Mouse (Mus musculus): ENCODE data around the gene Sart3. TPM values are rescaled to one million over a fixed set of nuclear protein-coding genes. Genes with fewer than 3 reads are reported as not detected.

Sart3 gene
- polyA plus RNA-seq, 1 experiment from 2014 or later = 25.9 TPM

GRCm38 (mm10) chr5:113723567-113724237 is 48.6 kb downstream of the Sart3 start:
- WGBS = 22% methylated on average over 8 of the region's 8 CpGs
- H3K9ac ChIP-seq (ENCODE audit: low read length) = no peak overlapping the region
- peaks cover 17% of the 10 kb centered on the region for H3K27me3 ChIP-seq (ENCODE audit: control insufficient read depth, insufficient read depth, low read length)
- H3K4me3 ChIP-seq (ENCODE audit: control insufficient read depth in 1 of 2, insufficient read depth in 1 of 2, low read depth in 1 of 2, low read length in 2 of 2) = no peak overlapping the region
- no peaks in the 10 kb centered on the region for H3K4me1 ChIP-seq (ENCODE audit: control insufficient read depth in 2 of 2, insufficient read depth in 2 of 2, low read length in 2 of 2)
- H3K36me3 ChIP-seq (ENCODE audit: control insufficient read depth, insufficient read depth, low read length) = no peaks in the 10 kb centered on the region
- ATAC-seq (ENCODE audit: insufficient number of reproducible peaks, insufficient read depth, low FRiP score, low read depth) = no peak
- H3K4me2 ChIP-seq (ENCODE audit: low read length) = no peak overlapping the region
- no peaks in the 10 kb centered on the region; the same call in 1 of the 2 replicates for H3K9me3 ChIP-seq (ENCODE audit: control insufficient read depth, low read length)
- H3K27ac ChIP-seq (replicated peaks in 1 of 2; ENCODE audit: control insufficient read depth in 1 of 2, insufficient read depth in 1 of 2, low read depth in 2 of 2, low read length in 2 of 2) = no peak overlapping the region

- no peak overlapping the region for H3K27ac ChIP-seq (replicated peaks in 1 of 2; ENCODE audit: control insufficient read depth in 1 of 2, insufficient read depth in 1 of 2, low read depth in 2 of 2, low read length in 2 of 2)
- H3K9me3 ChIP-seq (ENCODE audit: control insufficient read depth, low read length) = no peaks in the 10 kb centered on the region; the same call in 1 of the 2 replicates
- peaks cover 17% of the 10 kb centered on the region for H3K27me3 ChIP-seq (ENCODE audit: control insufficient read depth, insufficient read depth, low read length)
- no peak overlapping the region for H3K9ac ChIP-seq (ENCODE audit: low read length)
- 76% methylated on average over 10 of the region's 10 CpGs for WGBS
- H3K4me1 ChIP-seq (ENCODE audit: control insufficient read depth in 2 of 2, insufficient read depth in 2 of 2, low read length in 2 of 2) = no peaks in the 10 kb centered on the region
- no peak overlapping the region for H3K4me3 ChIP-seq (ENCODE audit: control insufficient read depth in 1 of 2, insufficient read depth in 1 of 2, low read depth in 1 of 2, low read length in 2 of 2)
- H3K4me2 ChIP-seq (ENCODE audit: low read length) = no peak overlapping the region
- no peak for ATAC-seq (ENCODE audit: insufficient number of reproducible peaks, insufficient read depth, low FRiP score, low read depth)
- no peaks in the 10 kb centered on the region for H3K36me3 ChIP-seq (ENCODE audit: control insufficient read depth, insufficient read depth, low read length)
These were observed 49.9 kb downstream of the Sart3 start for GRCm38 (mm10) chr5:113722224-113723013.

- Histone ChIP-seq H3K4me1 (ENCODE audit: control insufficient read depth in 2 of 2, insufficient read depth in 2 of 2, low read length in 2 of 2) (no peaks in the 10 kb centered on the region), H3K27me3 (ENCODE audit: control insufficient read depth, insufficient read depth, low read length) (peaks cover 8% of the 10 kb centered on the region), H3K9me3 (ENCODE audit: control insufficient read depth, low read length) (no peaks in the 10 kb centered on the region; the same call in 1 of the 2 replicates), H3K27ac (replicated peaks in 1 of 2; ENCODE audit: control insufficient read depth in 1 of 2, insufficient read depth in 1 of 2, low read depth in 2 of 2, low read length in 2 of 2) (no peak overlapping the region), H3K4me3 (ENCODE audit: control insufficient read depth in 1 of 2, insufficient read depth in 1 of 2, low read depth in 1 of 2, low read length in 2 of 2) (no peak overlapping the region), H3K36me3 (ENCODE audit: control insufficient read depth, insufficient read depth, low read length) (no peaks in the 10 kb centered on the region), H3K9ac (ENCODE audit: low read length) (no peak overlapping the region), H3K4me2 (ENCODE audit: low read length) (no peak overlapping the region)
- 74% methylated on average over 8 of the region's 8 CpGs for WGBS
- no peak for ATAC-seq (ENCODE audit: insufficient number of reproducible peaks, insufficient read depth, low FRiP score, low read depth)
These were observed 53.1 kb downstream of the Sart3 start for GRCm38 (mm10) chr5:113719221-113719661.

- 10% methylated on average over 11 of the region's 12 CpGs for WGBS
- ATAC-seq (ENCODE audit: insufficient number of reproducible peaks, insufficient read depth, low FRiP score, low read depth) = no peak
- Histone ChIP-seq H3K4me1 (ENCODE audit: control insufficient read depth in 2 of 2, insufficient read depth in 2 of 2, low read length in 2 of 2) (no peaks in the 10 kb centered on the region), H3K4me2 (ENCODE audit: low read length) (no peak overlapping the region), H3K4me3 (ENCODE audit: control insufficient read depth in 1 of 2, insufficient read depth in 1 of 2, low read depth in 1 of 2, low read length in 2 of 2) (no peak overlapping the region), H3K36me3 (ENCODE audit: control insufficient read depth, insufficient read depth, low read length) (no peaks in the 10 kb centered on the region), H3K27ac (replicated peaks in 1 of 2; ENCODE audit: control insufficient read depth in 1 of 2, insufficient read depth in 1 of 2, low read depth in 2 of 2, low read length in 2 of 2) (no peak overlapping the region), H3K27me3 (ENCODE audit: control insufficient read depth, insufficient read depth, low read length) (no peaks in the 10 kb centered on the region), H3K9me3 (ENCODE audit: control insufficient read depth, low read length) (no peaks in the 10 kb centered on the region), H3K9ac (ENCODE audit: low read length) (no peak overlapping the region)
These were observed 55.5 kb downstream of the Sart3 start for GRCm38 (mm10) chr5:113716581-113717388.

GRCm38 (mm10) chr5:113712861-113713260 is 59.4 kb downstream of the Sart3 start:
- no peak overlapping the region for H3K4me3 ChIP-seq (ENCODE audit: control insufficient read depth in 1 of 2, insufficient read depth in 1 of 2, low read depth in 1 of 2, low read length in 2 of 2)
- no peak overlapping the region for H3K4me2 ChIP-seq (ENCODE audit: low read length)
- H3K27me3 ChIP-seq (ENCODE audit: control insufficient read depth, insufficient read depth, low read length) = no peaks in the 10 kb centered on the region
- H3K36me3 ChIP-seq (ENCODE audit: control insufficient read depth, insufficient read depth, low read length) = no peaks in the 10 kb centered on the region
- no peaks in the 10 kb centered on the region for H3K9me3 ChIP-seq (ENCODE audit: control insufficient read depth, low read length)
- no peak for ATAC-seq (ENCODE audit: insufficient number of reproducible peaks, insufficient read depth, low FRiP score, low read depth)
- H3K27ac ChIP-seq (replicated peaks in 1 of 2; ENCODE audit: control insufficient read depth in 1 of 2, insufficient read depth in 1 of 2, low read depth in 2 of 2, low read length in 2 of 2) = no peak overlapping the region
- H3K4me1 ChIP-seq (ENCODE audit: control insufficient read depth in 2 of 2, insufficient read depth in 2 of 2, low read length in 2 of 2) = no peaks in the 10 kb centered on the region
- 51% methylated on average over 2 of the region's 2 CpGs for WGBS
- no peak overlapping the region for H3K9ac ChIP-seq (ENCODE audit: low read length)

GRCm38 (mm10) chr5:113703803-113704585 is 68.3 kb downstream of the Sart3 start:
- Histone ChIP-seq H3K36me3 (ENCODE audit: control insufficient read depth, insufficient read depth, low read length) (no peaks in the 10 kb centered on the region), H3K9ac (ENCODE audit: low read length) (no peak overlapping the region), H3K9me3 (ENCODE audit: control insufficient read depth, low read length) (no peaks in the 10 kb centered on the region), H3K27ac (replicated peaks in 1 of 2; ENCODE audit: control insufficient read depth in 1 of 2, insufficient read depth in 1 of 2, low read depth in 2 of 2, low read length in 2 of 2) (no peak overlapping the region), H3K4me1 (ENCODE audit: control insufficient read depth in 2 of 2, insufficient read depth in 2 of 2, low read length in 2 of 2) (0 out of 4 replicates have a peak, but pooled peaks cover 0 to 2% of the 10 kb centered on the region in 2 experiments), H3K27me3 (ENCODE audit: control insufficient read depth, insufficient read depth, low read length) (no peaks in the 10 kb centered on the region), H3K4me3 (ENCODE audit: control insufficient read depth in 1 of 2, insufficient read depth in 1 of 2, low read depth in 1 of 2, low read length in 2 of 2) (no peak overlapping the region), H3K4me2 (ENCODE audit: low read length) (no peak overlapping the region)
- 59% methylated on average over 21 of the region's 21 CpGs for WGBS
- no peak for ATAC-seq (ENCODE audit: insufficient number of reproducible peaks, insufficient read depth, low FRiP score, low read depth)

All from heart, embryonic 14.5 days (tissue).